Mouse (Mus musculus) frontal cortex, postnatal 10 days (tissue): Measurements from ENCODE around the gene Apof.

Experiments
- DNase-seq, 2 experiments: peaks; one replicate each; pipeline ENCODE4 v3.0.0; 2022; ENCODE audit warnings: low spot score in 2 of 2, mixed read lengths in 1 of 2

Apof gene

GRCm38 (mm10) chr10:128268371-128268770, at the start of gene Apof:
Gene Apof (plus strand): TSS chr10:128268671.
- DNase-seq, result no peak

GRCm38 (mm10) chr10:128221533-128222286, 46.8 kb upstream of the Apof start:
- no peak for DNase-seq

GRCm38 (mm10) chr10:128225064-128225463, 43.4 kb upstream of the Apof start:
- no peak for DNase-seq

GRCm38 (mm10) chr10:128225538-128225937, 42.9 kb upstream of the Apof start, which contains the start of gene Mip:
Gene Mip (plus strand): TSS chr10:128225838.
- no peak for DNase-seq

GRCm38 (mm10) chr10:128227592-128227991, 40.9 kb upstream of the Apof start:
- DNase-seq, result no peak

- DNase-seq, result no peak
Measured at GRCm38 (mm10) chr10:128228009-128228408, 40.5 kb upstream of the Apof start.

- DNase-seq, result no peak
Measured at GRCm38 (mm10) chr10:128230582-128230981, 37.9 kb upstream of the Apof start.

- no peak for DNase-seq
Measured at GRCm38 (mm10) chr10:128231146-128231545, 37.3 kb upstream of the Apof start.

- DNase-seq, result peak; percentile 71 to 85
Measured at GRCm38 (mm10) chr10:128231697-128232419, 36.6 kb upstream of the Apof start, which contains the start of gene Timeless. Gene Timeless (plus strand): TSS chr10:128232065.

GRCm38 (mm10) chr10:128232420-128232985, 36.0 kb upstream of the Apof start:
- peak in 1 of 2 experiments; percentile 31 for DNase-seq

GRCm38 (mm10) chr10:128236321-128236720, 32.1 kb upstream of the Apof start:
- DNase-seq, result no peak

GRCm38 (mm10) chr10:128237807-128238480, 30.5 kb upstream of the Apof start:
- DNase-seq, result no peak

- DNase-seq, result no peak
Measured at GRCm38 (mm10) chr10:128239140-128239539, 29.3 kb upstream of the Apof start.

- DNase-seq, result no peak
Measured at GRCm38 (mm10) chr10:128240131-128240530, 28.3 kb upstream of the Apof start.

GRCm38 (mm10) chr10:128243252-128243651, 25.2 kb upstream of the Apof start:
- no peak for DNase-seq

- no peak for DNase-seq
Measured at GRCm38 (mm10) chr10:128244121-128244520, 24.4 kb upstream of the Apof start.

GRCm38 (mm10) chr10:128247020-128247732, 21.3 kb upstream of the Apof start:
- no peak for DNase-seq

- no peak for DNase-seq
Measured at GRCm38 (mm10) chr10:128250565-128250964, 17.9 kb upstream of the Apof start.

GRCm38 (mm10) chr10:128253677-128254255, 14.7 kb upstream of the Apof start, which contains the start of gene Apon:
Gene Apon (plus strand): TSS chr10:128254096.
- no peak for DNase-seq

- no peak for DNase-seq
Measured at GRCm38 (mm10) chr10:128255925-128256324, 12.5 kb upstream of the Apof start.

GRCm38 (mm10) chr10:128256328-128256727, 12.1 kb upstream of the Apof start:
- no peak for DNase-seq
